Mouse (Mus musculus): ENCODE data around the gene Heatr1. TPM values are rescaled to one million over a fixed set of nuclear protein-coding genes. Genes with fewer than 3 reads are reported as not detected.

Gene Heatr1
- total and polyA plus RNA-seq, 2 experiments from 2014 or later, result 3.5 to 9.3 TPM

DNA sequence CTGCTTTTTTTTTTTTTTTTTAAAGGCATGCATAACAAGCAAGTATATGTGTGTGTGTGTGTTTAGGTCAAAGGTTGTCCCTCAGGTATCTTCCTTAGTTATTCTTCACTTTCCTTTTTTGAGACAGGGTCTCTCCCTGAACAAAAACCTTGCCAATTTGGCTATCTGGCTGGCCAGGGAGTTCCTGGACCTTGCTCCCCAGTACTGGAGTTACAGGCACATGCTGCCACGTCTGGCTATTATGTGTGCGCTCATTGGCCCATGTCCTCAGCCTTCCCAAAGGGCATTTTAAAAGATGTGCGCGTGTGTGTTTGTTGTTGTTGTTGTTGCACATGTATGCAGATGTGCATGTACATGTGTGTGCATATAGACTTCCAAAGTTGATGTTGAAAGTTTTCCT is 82.1 kb downstream of the Heatr1 start:
- DNase-seq (ENCODE audit: low spot score), result no peak
- TF ChIP-seq EP300 (IDR thresholded peaks at IDR 0.05; ENCODE audit: low read depth) (no peak), CTCF (IDR thresholded peaks at IDR 0.05; ENCODE audit: low read depth) (no peak)
- Histone ChIP-seq H3K36me3 (replicated peaks; ENCODE audit: control insufficient read depth, insufficient read depth, low read length) (no peaks in the 10 kb centered on the region), H3K9ac (replicated peaks; ENCODE audit: low read depth, low read length) (no peak overlapping the region), H3K4me2 (ENCODE audit: low read depth, low read length) (no peak overlapping the region), H3K27me3 (ENCODE audit: control insufficient read depth, insufficient read depth, low read length) (no peaks in the 10 kb centered on the region), H3K27ac (ENCODE audit: low read depth) (no peak overlapping the region), H3K4me1 (ENCODE audit: control insufficient read depth, insufficient read depth) (no peaks in the 10 kb centered on the region), H3K9me3 (replicated peaks; ENCODE audit: control insufficient read depth, low read length) (no peaks in the 10 kb centered on the region), H3K4me3 (ENCODE audit: low read depth, low read length) (no peak overlapping the region)
- WGBS, result 89% methylated on average over 4 of the region's 4 CpGs
- ATAC-seq (ENCODE audit: insufficient read depth, low read depth), result no peak

DNA sequence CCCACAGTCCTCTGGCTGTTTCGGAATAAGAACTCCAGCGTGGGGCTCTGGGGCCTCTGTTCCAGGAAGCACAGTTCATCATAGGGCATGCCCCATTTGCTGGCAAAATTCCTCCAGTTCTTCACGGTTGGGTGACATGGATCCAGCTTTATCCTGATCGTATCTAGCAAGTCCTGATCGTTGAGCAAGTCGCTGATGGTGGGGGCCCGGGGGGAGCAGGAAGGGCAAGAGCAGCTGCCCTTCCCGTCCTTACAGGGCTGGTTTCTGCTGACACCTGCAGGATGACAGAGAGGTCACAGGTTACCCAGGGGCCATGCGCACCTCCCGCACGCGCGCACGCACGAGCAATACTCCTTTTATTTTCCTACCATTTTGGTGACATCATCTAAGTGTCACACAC is 83.5 kb downstream of the Heatr1 start:
- no peaks in the 10 kb centered on the region for H3K36me3 ChIP-seq (replicated peaks; ENCODE audit: control insufficient read depth, insufficient read depth, low read length)
- no peak overlapping the region for H3K4me2 ChIP-seq (ENCODE audit: low read depth, low read length)
- no peak overlapping the region for H3K4me3 ChIP-seq (ENCODE audit: low read depth, low read length)
- 79% methylated on average over 15 of the region's 15 CpGs for WGBS
- H3K27me3 ChIP-seq (ENCODE audit: control insufficient read depth, insufficient read depth, low read length), result no peaks in the 10 kb centered on the region
- no peaks in the 10 kb centered on the region for H3K4me1 ChIP-seq (ENCODE audit: control insufficient read depth, insufficient read depth)
- H3K9me3 ChIP-seq (replicated peaks; ENCODE audit: control insufficient read depth, low read length), result no peaks in the 10 kb centered on the region
- no peak for DNase-seq (ENCODE audit: low spot score)
- TF ChIP-seq EP300 (IDR thresholded peaks at IDR 0.05; ENCODE audit: low read depth), result no peak
- TF ChIP-seq CTCF (IDR thresholded peaks at IDR 0.05; ENCODE audit: low read depth), result no peak
- no peak for ATAC-seq (ENCODE audit: insufficient read depth, low read depth)
- no peak overlapping the region for H3K9ac ChIP-seq (replicated peaks; ENCODE audit: low read depth, low read length)
- H3K27ac ChIP-seq (ENCODE audit: low read depth), result no peak overlapping the region

DNA sequence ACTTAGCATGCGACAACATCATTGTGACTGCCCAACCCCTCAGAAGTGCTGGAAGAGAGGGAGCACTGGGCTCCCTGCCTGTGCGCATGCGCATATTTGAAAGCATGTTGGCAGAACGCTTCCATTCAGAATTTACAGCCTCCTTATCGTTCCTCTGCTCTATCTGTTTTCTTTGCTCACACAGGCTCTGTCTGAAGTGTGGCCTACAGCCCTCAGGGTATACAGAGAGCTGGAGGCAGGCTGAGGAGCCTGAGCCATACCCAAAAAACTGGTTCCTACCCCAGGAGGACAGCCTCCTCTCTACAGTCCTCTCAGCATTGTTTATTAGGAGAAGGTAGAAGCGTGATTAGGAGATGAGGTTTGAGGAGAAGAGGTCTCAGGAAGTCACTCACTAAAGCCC is 85.0 kb downstream of the Heatr1 start:
- ATAC-seq (ENCODE audit: insufficient read depth, low read depth) (no peak), DNase-seq (ENCODE audit: low spot score) (no peak)
- no peak for TF ChIP-seq CTCF (IDR thresholded peaks at IDR 0.05; ENCODE audit: low read depth)
- no peak for TF ChIP-seq EP300 (IDR thresholded peaks at IDR 0.05; ENCODE audit: low read depth)
- WGBS, result 80% methylated on average over 6 of the region's 6 CpGs
- Histone ChIP-seq H3K27ac (ENCODE audit: low read depth) (no peak overlapping the region), H3K9me3 (replicated peaks; ENCODE audit: control insufficient read depth, low read length) (no peaks in the 10 kb centered on the region), H3K4me2 (ENCODE audit: low read depth, low read length) (no peak overlapping the region), H3K36me3 (replicated peaks; ENCODE audit: control insufficient read depth, insufficient read depth, low read length) (no peaks in the 10 kb centered on the region), H3K4me3 (ENCODE audit: low read depth, low read length) (no peak overlapping the region), H3K4me1 (ENCODE audit: control insufficient read depth, insufficient read depth) (no peaks in the 10 kb centered on the region), H3K27me3 (ENCODE audit: control insufficient read depth, insufficient read depth, low read length) (no peaks in the 10 kb centered on the region), H3K9ac (replicated peaks; ENCODE audit: low read depth, low read length) (no peak overlapping the region)

DNA sequence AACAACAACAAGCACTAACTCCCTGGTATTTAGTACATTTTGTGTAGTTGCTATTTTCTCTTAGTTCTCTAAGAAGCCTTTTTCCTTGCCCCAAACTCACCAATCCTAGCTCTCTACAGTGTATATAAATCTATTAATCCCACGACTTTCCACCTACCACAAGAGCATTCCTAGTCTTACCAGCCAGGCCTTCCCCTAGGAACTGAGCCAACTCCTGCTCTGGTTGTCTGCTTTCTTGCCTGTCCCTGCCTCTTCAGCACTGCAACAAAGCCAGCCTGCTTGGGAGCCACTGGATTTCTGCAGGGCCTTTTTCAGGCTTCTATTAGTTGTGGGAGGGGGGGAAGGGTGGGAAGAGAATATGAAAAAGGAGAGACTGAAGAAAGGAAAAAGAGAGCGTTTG is 90.4 kb downstream of the Heatr1 start:
- no peak for ATAC-seq (ENCODE audit: insufficient read depth, low read depth)
- WGBS, result 56% methylated on average over 2 of the region's 2 CpGs
- TF ChIP-seq EP300 (IDR thresholded peaks at IDR 0.05; ENCODE audit: low read depth) (no peak), CTCF (IDR thresholded peaks at IDR 0.05; ENCODE audit: low read depth) (no peak)

DNA sequence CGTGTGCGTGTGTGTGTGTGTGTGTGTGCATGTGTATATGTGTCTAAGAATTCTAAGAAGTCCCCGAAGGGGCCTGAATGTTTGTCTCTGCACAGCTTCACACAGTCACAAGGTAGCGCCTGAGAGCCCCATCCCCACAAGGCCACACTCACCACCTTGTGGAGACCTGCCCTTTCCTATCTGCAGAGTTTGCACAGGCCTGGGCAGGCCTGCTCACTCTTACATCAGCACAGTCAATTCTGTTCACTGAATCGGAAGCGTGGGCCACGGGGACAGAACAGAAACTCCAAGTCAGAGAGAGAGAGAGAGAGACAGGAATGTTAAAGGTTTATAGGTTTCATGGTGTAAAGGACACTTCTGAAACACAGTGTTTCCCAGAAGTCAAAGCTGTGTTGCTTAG is 90.8 kb downstream of the Heatr1 start:
- no peak for ATAC-seq (ENCODE audit: insufficient read depth, low read depth)
- H3K27me3 ChIP-seq (ENCODE audit: control insufficient read depth, insufficient read depth, low read length), result no peaks in the 10 kb centered on the region
- no peaks in the 10 kb centered on the region for H3K4me1 ChIP-seq (ENCODE audit: control insufficient read depth, insufficient read depth)

More for the DNA sequence above, 90.4 kb downstream of the Heatr1 start:
- H3K36me3 ChIP-seq (replicated peaks; ENCODE audit: control insufficient read depth, insufficient read depth, low read length), result no peaks in the 10 kb centered on the region
- no peak overlapping the region for H3K4me3 ChIP-seq (ENCODE audit: low read depth, low read length)
- H3K9ac ChIP-seq (replicated peaks; ENCODE audit: low read depth, low read length), result no peak overlapping the region
- no peaks in the 10 kb centered on the region for H3K9me3 ChIP-seq (replicated peaks; ENCODE audit: control insufficient read depth, low read length)
- no peaks in the 10 kb centered on the region for H3K27me3 ChIP-seq (ENCODE audit: control insufficient read depth, insufficient read depth, low read length)
- H3K4me1 ChIP-seq (ENCODE audit: control insufficient read depth, insufficient read depth), result no peaks in the 10 kb centered on the region
- H3K27ac ChIP-seq (ENCODE audit: low read depth), result no peak overlapping the region
- no peak overlapping the region for H3K4me2 ChIP-seq (ENCODE audit: low read depth, low read length)
- DNase-seq (ENCODE audit: low spot score), result no peak

More for the DNA sequence above, 90.8 kb downstream of the Heatr1 start:
- TF ChIP-seq CTCF (IDR thresholded peaks at IDR 0.05; ENCODE audit: low read depth) (no peak), EP300 (IDR thresholded peaks at IDR 0.05; ENCODE audit: low read depth) (no peak)
- 66% methylated on average over 7 of the region's 7 CpGs for WGBS
- Histone ChIP-seq H3K4me2 (ENCODE audit: low read depth, low read length) (no peak overlapping the region), H3K9me3 (replicated peaks; ENCODE audit: control insufficient read depth, low read length) (no peaks in the 10 kb centered on the region), H3K36me3 (replicated peaks; ENCODE audit: control insufficient read depth, insufficient read depth, low read length) (no peaks in the 10 kb centered on the region), H3K9ac (replicated peaks; ENCODE audit: low read depth, low read length) (no peak overlapping the region), H3K27ac (ENCODE audit: low read depth) (no peak overlapping the region), H3K4me3 (ENCODE audit: low read depth, low read length) (no peak overlapping the region)
- DNase-seq (ENCODE audit: low spot score), result no peak

Other genes starting within 250 kb of the Heatr1 start
- gene Mtr, start 136.9 kb upstream of the Heatr1 start, total RNA-seq (2014; rRNA removed; ENCODE audit: low replicate concordance), result 10.1 and 25.3 TPM in 2 replicates
- 9.1 and 9.8 TPM in 2 replicates for gene Mtr, start 136.9 kb upstream of the Heatr1 start, polyA plus RNA-seq (2015; fragmentation: Nextera tagmentation; extraction: Ambion mirVana)
- gene Actn2, start 54.3 kb upstream of the Heatr1 start, total RNA-seq (2014; rRNA removed; ENCODE audit: low replicate concordance), result 1,276 and 1,578 TPM in 2 replicates
- gene Actn2, start 54.3 kb upstream of the Heatr1 start, polyA plus RNA-seq (2015; fragmentation: Nextera tagmentation; extraction: Ambion mirVana), result 2,012 and 2,143 TPM in 2 replicates
- 14.1 and 21.8 TPM in 2 replicates for gene Lgals8, start 69.9 kb downstream of the Heatr1 start, total RNA-seq (2014; rRNA removed; ENCODE audit: low replicate concordance)
- 17.5 and 18.0 TPM in 2 replicates for gene Lgals8, start 69.9 kb downstream of the Heatr1 start, polyA plus RNA-seq (2015; fragmentation: Nextera tagmentation; extraction: Ambion mirVana)
- 0.43 TPM in 1 of 2 replicates, not detected in the other for gene Edaradd, start 125.4 kb downstream of the Heatr1 start, total RNA-seq (2014; rRNA removed; ENCODE audit: low replicate concordance)
- gene Edaradd, start 125.4 kb downstream of the Heatr1 start, polyA plus RNA-seq (2015; fragmentation: Nextera tagmentation; extraction: Ambion mirVana), result 0.10 and 0.11 TPM in 2 replicates
- 1.4 and 8.2 TPM in 2 replicates for gene Ero1lb, start 170.8 kb downstream of the Heatr1 start, total RNA-seq (2014; rRNA removed; ENCODE audit: low replicate concordance)
- gene Ero1lb, start 170.8 kb downstream of the Heatr1 start, polyA plus RNA-seq (2015; fragmentation: Nextera tagmentation; extraction: Ambion mirVana), result 2.4 and 2.5 TPM in 2 replicates